Mouse (Mus musculus): Measurements from ENCODE around the gene Unc93b1.

Unc93b1 gene

GRCm38 (mm10) chr19:3910206-3910605 is 24.8 kb upstream of the Unc93b1 start:
- in situ Hi-C loops (cut with MboI; ENCODE audit: low pct_unique_long_range_greater_than_20kb in 1 of 2, low sequenced_read_pairs in 2 of 2, unreplicated experiment in 1 of 2): no loop called here

DNA sequence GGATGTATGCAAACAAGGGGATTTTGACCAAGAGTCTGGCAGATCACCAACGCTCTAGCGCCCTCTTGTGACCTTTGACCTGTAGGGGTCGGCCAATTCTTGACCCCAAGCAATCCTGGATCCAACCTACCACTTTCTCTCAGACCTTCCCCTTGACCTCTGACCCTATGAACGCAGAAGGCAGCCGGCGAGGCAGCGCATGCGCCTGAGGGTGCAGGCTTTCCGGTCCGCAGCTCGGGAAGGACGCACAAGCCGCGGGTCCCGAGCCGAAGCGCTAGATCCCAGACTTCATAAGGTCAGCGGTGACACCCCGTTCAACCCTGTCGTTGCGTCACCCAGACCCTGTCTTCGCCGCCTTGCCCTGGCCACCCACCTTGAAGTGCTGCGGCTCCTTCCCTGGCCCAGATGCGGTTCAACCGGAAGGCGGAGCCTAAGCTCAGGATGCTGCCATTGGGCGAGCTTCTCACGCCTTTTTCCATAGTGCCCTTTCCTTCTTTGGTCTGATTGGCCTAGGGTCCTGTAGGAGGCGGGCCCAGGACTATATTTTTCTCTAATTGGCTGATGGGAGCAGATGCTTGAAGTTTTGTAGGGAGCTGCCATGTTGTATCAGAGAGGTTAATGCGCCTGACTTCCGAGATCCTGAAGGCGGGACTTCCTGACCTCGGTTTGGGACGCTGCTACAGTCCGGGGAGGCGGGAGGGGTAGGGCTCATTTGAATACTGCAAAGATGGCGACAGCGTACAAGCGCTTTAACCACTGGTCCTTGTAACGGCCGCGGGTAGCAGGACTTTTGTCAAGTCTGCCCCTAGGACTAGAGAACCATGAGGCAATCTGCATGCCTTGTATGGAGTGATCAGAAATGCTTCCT is 22.4 kb upstream of the Unc93b1 start, which contains the start of gene Ndufs8:
Gene Ndufs8, minus strand, starts transcription at position 438 of the 868 bp plus-strand sequence.
- in situ Hi-C loops (cut with MboI; ENCODE audit: low pct_unique_long_range_greater_than_20kb in 1 of 2, low sequenced_read_pairs in 2 of 2, unreplicated experiment in 1 of 2): no loop called here

DNA sequence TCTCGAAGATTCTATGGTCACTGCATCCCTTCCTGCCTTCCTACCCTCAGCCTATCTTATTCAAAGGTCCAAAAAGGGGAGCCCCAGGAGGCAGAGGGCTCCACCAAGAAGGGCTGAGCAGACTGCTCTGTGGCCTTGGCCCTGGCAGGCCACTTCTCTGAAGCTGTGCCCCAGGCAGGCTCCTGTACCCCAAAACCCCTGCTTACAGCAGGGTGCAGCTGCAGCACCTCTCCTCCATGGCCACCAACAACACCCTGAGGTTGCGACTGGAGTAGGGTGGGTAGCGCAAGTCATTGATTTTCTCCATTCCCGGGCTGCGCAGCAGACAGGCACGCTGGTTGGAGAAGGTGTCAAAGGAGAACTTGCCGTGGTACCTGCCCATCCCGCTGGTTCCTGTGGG is 21.3 kb upstream of the Unc93b1 start:
- in situ Hi-C loops (cut with MboI; ENCODE audit: low pct_unique_long_range_greater_than_20kb in 1 of 2, low sequenced_read_pairs in 2 of 2, unreplicated experiment in 1 of 2): no loop called here

DNA sequence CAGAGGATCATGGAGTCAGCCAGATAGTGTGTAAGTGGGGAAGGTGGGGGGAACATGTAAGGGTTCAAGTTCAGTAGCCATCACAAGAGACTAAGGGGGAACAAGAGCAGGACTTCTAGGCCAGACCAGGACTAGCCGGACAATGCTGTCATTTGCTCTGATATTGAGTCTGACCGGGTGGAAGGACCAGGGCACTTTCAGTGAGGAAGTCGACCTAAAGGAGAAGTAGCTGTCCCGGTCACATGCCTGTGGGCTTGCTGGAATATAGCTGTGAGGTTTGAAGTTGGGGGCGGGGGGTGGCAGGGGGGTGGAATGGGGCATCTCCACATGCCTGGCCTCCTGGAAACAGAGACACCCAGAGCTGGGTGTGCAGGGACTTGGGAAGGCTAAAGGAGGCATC is 20.5 kb upstream of the Unc93b1 start:
- in situ Hi-C loops (cut with MboI; ENCODE audit: low pct_unique_long_range_greater_than_20kb in 1 of 2, low sequenced_read_pairs in 2 of 2, unreplicated experiment in 1 of 2): no loop called here

DNA sequence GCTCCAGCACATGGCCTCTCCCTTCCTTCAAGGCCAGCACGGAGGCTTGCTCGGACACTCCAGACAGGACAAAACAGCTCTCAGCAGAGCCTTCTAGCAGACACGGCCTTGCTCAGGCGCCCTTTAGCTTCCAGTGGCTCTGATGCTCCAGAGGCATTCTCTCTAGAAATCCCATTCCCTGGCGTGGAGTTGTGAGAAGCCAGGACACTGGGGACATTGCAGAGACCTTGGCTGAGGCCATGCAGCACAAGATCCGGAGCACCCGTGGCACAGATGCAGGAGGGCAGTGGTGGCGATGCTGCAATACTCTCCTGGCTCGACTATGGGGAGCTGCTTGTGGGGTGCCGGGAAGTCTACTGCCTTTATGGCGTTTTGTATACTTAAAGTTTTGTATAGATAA is 18.3 kb upstream of the Unc93b1 start:
- in situ Hi-C loops (cut with MboI; ENCODE audit: low pct_unique_long_range_greater_than_20kb in 1 of 2, low sequenced_read_pairs in 2 of 2, unreplicated experiment in 1 of 2): no loop called here

DNA sequence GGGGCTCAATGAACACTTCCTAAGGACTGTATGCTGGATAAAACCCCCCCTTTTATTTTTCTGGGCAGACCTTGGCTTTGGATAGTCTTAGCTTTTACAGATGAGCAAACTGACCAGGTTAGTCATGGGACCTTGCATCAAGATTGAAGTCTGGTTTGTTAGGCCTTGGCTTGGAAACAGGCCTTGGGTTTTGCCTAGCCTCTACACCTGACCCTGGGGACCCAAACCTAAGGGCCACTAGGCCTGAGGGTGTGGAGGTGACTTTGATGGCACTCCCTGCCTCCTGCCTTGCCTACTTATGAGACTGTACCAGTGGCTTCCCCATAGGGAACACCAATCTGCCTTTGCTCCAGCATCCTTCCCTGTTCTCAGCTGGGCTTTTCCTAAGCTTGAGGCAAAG is 15.1 kb upstream of the Unc93b1 start:
- in situ Hi-C loops (cut with MboI; ENCODE audit: low pct_unique_long_range_greater_than_20kb in 1 of 2, low sequenced_read_pairs in 2 of 2, unreplicated experiment in 1 of 2): no loop called here

DNA sequence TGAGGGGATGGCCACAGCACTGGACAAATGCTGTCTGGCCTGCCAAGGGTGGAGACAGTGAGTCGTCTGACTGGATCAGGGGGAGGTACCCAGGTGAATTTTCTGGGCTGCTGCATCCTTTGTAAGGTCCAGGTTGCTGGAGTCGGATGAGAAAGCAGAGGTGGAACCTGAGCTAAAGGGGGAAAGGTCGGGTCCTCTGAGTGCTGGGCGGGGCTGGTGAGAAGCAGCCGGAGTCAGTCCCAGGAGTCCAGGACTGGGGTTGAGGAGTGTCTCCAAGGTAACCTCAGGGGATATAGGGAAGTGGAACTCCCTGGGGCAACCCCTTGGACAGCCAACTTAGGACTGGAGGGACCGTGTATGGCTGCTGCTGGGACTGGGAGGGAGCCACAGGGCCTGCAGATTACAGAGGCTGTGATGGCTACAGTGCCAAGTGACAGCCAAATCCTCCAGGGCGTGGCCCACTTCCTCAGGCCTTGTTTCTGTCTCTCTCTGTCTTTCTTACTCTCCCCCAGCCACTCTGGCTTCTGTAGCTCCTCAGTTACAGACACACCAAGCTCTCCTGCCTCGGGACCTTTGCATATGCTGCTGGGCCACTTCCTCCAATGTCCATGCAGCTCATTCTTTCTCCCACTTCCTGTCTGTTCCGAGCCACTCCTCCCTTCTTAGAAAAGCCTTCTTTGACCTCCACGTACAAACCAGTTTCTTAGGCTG is 12.2 kb upstream of the Unc93b1 start:
- in situ Hi-C loops (cut with MboI; ENCODE audit: low pct_unique_long_range_greater_than_20kb in 1 of 2, low sequenced_read_pairs in 2 of 2, unreplicated experiment in 1 of 2): no loop called here

DNA sequence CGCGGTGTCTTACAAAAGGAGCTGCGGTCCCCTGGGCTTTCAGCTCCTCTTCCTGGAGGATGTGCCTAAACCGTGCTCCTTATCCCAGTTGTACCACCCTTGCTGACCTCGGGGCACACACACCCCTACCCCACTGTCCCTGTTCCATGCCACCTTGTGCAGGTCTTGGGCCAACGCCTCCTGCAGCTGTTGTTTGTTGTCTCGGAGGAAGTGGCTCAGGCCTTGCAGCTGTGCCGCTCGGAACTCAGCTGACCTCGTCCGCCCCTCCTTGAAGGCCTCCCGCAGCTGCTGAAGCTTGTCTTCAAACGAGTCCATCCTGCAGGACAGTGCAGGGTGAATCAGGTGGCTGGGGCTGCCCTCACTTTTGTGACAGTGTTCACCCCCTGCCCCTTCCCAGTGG is 11.4 kb upstream of the Unc93b1 start:
- in situ Hi-C loops (cut with MboI; ENCODE audit: low pct_unique_long_range_greater_than_20kb in 1 of 2, low sequenced_read_pairs in 2 of 2, unreplicated experiment in 1 of 2): no loop called here

DNA sequence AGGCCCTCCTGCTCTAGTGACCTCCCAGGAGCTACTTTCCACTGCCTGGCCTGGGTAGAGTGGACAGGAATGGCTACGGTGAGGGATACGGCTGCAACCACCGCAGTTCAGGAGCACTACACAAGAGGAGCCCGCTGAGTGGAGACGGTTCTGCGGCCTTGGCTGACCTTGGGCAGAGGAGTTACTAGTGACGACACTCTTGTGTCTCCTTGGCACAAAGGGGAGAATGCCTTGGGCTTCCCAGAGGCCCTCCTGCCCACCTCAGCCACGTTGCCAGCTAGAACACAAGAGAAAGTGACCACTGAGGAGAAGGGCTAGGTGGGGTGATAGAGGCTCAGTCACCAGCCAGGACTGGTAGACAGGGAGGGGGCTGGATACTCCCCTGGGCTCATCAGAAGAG is 10.8 kb upstream of the Unc93b1 start:
- in situ Hi-C loops (cut with MboI; ENCODE audit: low pct_unique_long_range_greater_than_20kb in 1 of 2, low sequenced_read_pairs in 2 of 2, unreplicated experiment in 1 of 2): no loop called here

GRCm38 (mm10) chr19:3924868-3925267 is 10.1 kb upstream of the Unc93b1 start:
- in situ Hi-C loops (cut with MboI; ENCODE audit: low pct_unique_long_range_greater_than_20kb in 1 of 2, low sequenced_read_pairs in 2 of 2, unreplicated experiment in 1 of 2): no loop called here

DNA sequence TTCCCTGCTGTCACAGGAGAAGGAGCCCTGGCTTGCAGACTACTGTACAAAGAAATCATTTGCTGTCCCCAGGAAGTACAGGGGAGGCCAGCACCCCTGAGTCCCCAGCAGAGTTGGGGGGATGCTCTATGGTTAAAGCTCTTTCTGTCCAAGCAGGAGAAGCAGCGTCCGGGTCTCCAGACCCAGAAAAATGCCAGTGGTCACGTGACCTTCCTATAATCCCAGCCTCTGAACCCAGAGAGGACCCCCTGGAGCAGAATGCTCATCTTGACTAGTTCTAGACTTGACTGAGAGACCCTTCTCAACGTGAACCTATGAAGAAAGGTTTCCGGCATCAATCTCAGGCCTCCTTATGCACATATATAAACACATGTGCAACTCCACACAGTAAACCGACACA is 9.1 kb upstream of the Unc93b1 start:
- in situ Hi-C loops (cut with MboI; ENCODE audit: low pct_unique_long_range_greater_than_20kb in 1 of 2, low sequenced_read_pairs in 2 of 2, unreplicated experiment in 1 of 2): no loop called here

GRCm38 (mm10) chr19:3926279-3926678 is 8.7 kb upstream of the Unc93b1 start:
- in situ Hi-C loops (cut with MboI; ENCODE audit: low pct_unique_long_range_greater_than_20kb in 1 of 2, low sequenced_read_pairs in 2 of 2, unreplicated experiment in 1 of 2): no loop called here

DNA sequence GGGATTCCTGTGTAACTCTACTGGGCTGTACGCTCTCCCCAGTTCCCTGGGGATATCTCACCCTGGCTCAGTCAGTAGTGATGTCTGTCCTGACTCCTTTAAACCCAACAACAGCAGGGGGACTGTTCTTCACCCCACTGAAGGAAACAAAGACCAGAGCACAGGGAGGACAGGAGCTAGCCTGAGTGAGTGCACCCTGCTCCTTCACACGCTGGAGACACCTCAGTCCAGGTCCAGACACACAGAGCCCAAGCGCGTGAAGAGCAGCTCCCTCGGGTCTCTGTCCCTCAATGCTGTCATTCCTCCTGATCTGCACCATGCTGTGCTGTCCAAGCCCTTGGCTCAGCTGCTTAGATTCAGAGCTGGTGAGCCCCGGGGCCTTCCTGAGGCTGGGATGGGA is 8.3 kb upstream of the Unc93b1 start:
- in situ Hi-C loops (cut with MboI; ENCODE audit: low pct_unique_long_range_greater_than_20kb in 1 of 2, low sequenced_read_pairs in 2 of 2, unreplicated experiment in 1 of 2): no loop called here

GRCm38 (mm10) chr19:3927989-3928388 is 7.0 kb upstream of the Unc93b1 start:
- in situ Hi-C loops (cut with MboI; ENCODE audit: low pct_unique_long_range_greater_than_20kb in 1 of 2, low sequenced_read_pairs in 2 of 2, unreplicated experiment in 1 of 2): no loop called here

DNA sequence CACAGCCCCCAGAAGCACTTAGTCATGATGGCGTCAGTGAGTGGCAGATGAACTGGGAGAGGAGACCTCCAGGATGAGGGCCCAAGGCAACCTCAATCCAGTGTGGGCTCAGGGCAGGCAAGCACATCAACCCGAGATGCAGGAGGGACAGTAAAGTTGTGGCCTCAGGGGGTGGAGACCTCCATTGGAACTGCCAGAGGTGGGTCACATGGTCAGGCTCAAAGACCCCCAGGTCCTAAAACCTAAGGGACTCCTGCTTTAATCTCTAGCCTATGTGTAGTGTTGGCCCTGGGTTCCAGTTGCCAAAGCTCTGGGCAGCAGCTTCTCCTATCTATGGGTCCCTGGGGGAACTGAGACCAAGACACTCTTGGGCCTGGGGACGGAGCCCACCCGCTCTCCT is 6.2 kb upstream of the Unc93b1 start:
- in situ Hi-C loops (cut with MboI; ENCODE audit: low pct_unique_long_range_greater_than_20kb in 1 of 2, low sequenced_read_pairs in 2 of 2, unreplicated experiment in 1 of 2): no loop called here

GRCm38 (mm10) chr19:3929211-3929941 is 5.6 kb upstream of the Unc93b1 start, which contains the start of gene Aldh3b1:
Gene Aldh3b1, minus strand, starts transcription at chr19:3929808.
- in situ Hi-C loops (cut with MboI; ENCODE audit: low pct_unique_long_range_greater_than_20kb in 1 of 2, low sequenced_read_pairs in 2 of 2, unreplicated experiment in 1 of 2): no loop called here

- in situ Hi-C loops (cut with MboI; ENCODE audit: low pct_unique_long_range_greater_than_20kb in 1 of 2, low sequenced_read_pairs in 2 of 2, unreplicated experiment in 1 of 2): no loop called here
Observed at GRCm38 (mm10) chr19:3930262-3931057, 4.5 kb upstream of the Unc93b1 start.

GRCm38 (mm10) chr19:3931716-3932115 is 3.3 kb upstream of the Unc93b1 start:
- in situ Hi-C loops (cut with MboI; ENCODE audit: low pct_unique_long_range_greater_than_20kb in 1 of 2, low sequenced_read_pairs in 2 of 2, unreplicated experiment in 1 of 2): no loop called here
